Mouse (Mus musculus): ENCODE results near the gene Phf10. TPM values are rescaled to one million over a fixed set of nuclear protein-coding genes. Genes with fewer than 3 reads are reported as not detected.
"Not testable (repeated sequence)": the region's sequence is repeated elsewhere in the genome, so short reads cannot be mapped to it uniquely, and the experiment has no call there.

Phf10 gene
- 20.5 and 22.0 TPM in 2 replicates for polyA plus RNA-seq (2015; fragmentation: Nextera tagmentation; extraction: Ambion mirVana)

GRCm38 (mm10) chr17:14960951-14961556 is at the start of gene Phf10:
Gene Phf10 (minus strand): TSS chr17:14961273.
- H3K36me3 ChIP-seq (ENCODE audit: poor library complexity, severe bottlenecking); H3K9me3 ChIP-seq (replicated peaks); H3K27me3 ChIP-seq: not testable (repeated sequence)
- H3K4me1 ChIP-seq = peaks cover 13% of the 10 kb centered on the region
- H3K4me3 ChIP-seq = peak within 1 kb of the TSS; percentile 76
- peak within 1 kb of the TSS; percentile 83 for H3K9ac ChIP-seq
- peak within 1 kb of the TSS; percentile 95 for H3K4me2 ChIP-seq
- ATAC-seq = peak; percentile 79
- under 1% methylated on average over 26 of the region's 100 CpGs for WGBS
- H3K27ac ChIP-seq = peak within 1 kb of the TSS; percentile 57; the same call in 1 of the 2 replicates

- not testable (repeated sequence) for H3K4me2 ChIP-seq; H3K27ac ChIP-seq; H3K27me3 ChIP-seq; H3K9me3 ChIP-seq (replicated peaks); H3K4me3 ChIP-seq; H3K4me1 ChIP-seq; H3K9ac ChIP-seq; H3K36me3 ChIP-seq (ENCODE audit: poor library complexity, severe bottlenecking)
- no CpG with 5 or more reads among the region's 60 CpGs for WGBS
- ATAC-seq = peak; percentile 99
Measured at GRCm38 (mm10) chr17:15009706-15010413, 48.8 kb upstream of the Phf10 start, which contains the start of gene Gm3435. Gene Gm3435 (plus strand): TSS chr17:15010176.

GRCm38 (mm10) chr17:15009088-15009487 is 48.0 kb upstream of the Phf10 start:
- WGBS = no CpG with 5 or more reads among the region's 3 CpGs
- not testable (repeated sequence) for H3K4me2 ChIP-seq; H3K9ac ChIP-seq; H3K27me3 ChIP-seq; H3K9me3 ChIP-seq (replicated peaks); H3K27ac ChIP-seq; H3K4me3 ChIP-seq; H3K4me1 ChIP-seq; H3K36me3 ChIP-seq (ENCODE audit: poor library complexity, severe bottlenecking); ATAC-seq

- H3K36me3 ChIP-seq (ENCODE audit: poor library complexity, severe bottlenecking); H3K9ac ChIP-seq; ATAC-seq; H3K27ac ChIP-seq; H3K4me3 ChIP-seq; H3K4me1 ChIP-seq; H3K4me2 ChIP-seq; H3K9me3 ChIP-seq (replicated peaks); H3K27me3 ChIP-seq: not testable (repeated sequence)
- no CpG with 5 or more reads among the region's 4 CpGs for WGBS
Measured at GRCm38 (mm10) chr17:15000047-15000446, 39.0 kb upstream of the Phf10 start.

- not testable (repeated sequence) for H3K9me3 ChIP-seq (replicated peaks); H3K4me3 ChIP-seq; H3K27ac ChIP-seq; ATAC-seq; H3K36me3 ChIP-seq (ENCODE audit: poor library complexity, severe bottlenecking); H3K4me1 ChIP-seq; H3K9ac ChIP-seq; H3K27me3 ChIP-seq; H3K4me2 ChIP-seq
- WGBS = no CpG with 5 or more reads among the region's 5 CpGs
Measured at GRCm38 (mm10) chr17:14994140-14994539, 33.1 kb upstream of the Phf10 start.

- WGBS = no CpG with 5 or more reads among the region's 47 CpGs
- H3K4me3 ChIP-seq, H3K27ac ChIP-seq: not testable (repeated sequence)
Measured at GRCm38 (mm10) chr17:14993139-14993832, 32.2 kb upstream of the Phf10 start.

GRCm38 (mm10) chr17:14992522-14993138 is 31.6 kb upstream of the Phf10 start:
- H3K4me3 ChIP-seq; H3K36me3 ChIP-seq (ENCODE audit: poor library complexity, severe bottlenecking); H3K4me1 ChIP-seq; H3K27me3 ChIP-seq; H3K4me2 ChIP-seq; H3K27ac ChIP-seq; H3K9ac ChIP-seq; H3K9me3 ChIP-seq (replicated peaks): not testable (repeated sequence)
- no CpG with 5 or more reads among the region's 98 CpGs for WGBS
- peak; percentile 74 for ATAC-seq

More at GRCm38 (mm10) chr17:14993139-14993832, 32.2 kb upstream of the Phf10 start:
- H3K9ac ChIP-seq; H3K9me3 ChIP-seq (replicated peaks); H3K36me3 ChIP-seq (ENCODE audit: poor library complexity, severe bottlenecking); H3K4me1 ChIP-seq; H3K4me2 ChIP-seq; H3K27me3 ChIP-seq: not testable (repeated sequence)
- peak; percentile 92 for ATAC-seq

- not testable (repeated sequence) for H3K4me3 ChIP-seq; H3K9me3 ChIP-seq (replicated peaks); H3K4me1 ChIP-seq; H3K4me2 ChIP-seq; H3K27ac ChIP-seq; ATAC-seq; H3K36me3 ChIP-seq (ENCODE audit: poor library complexity, severe bottlenecking); H3K9ac ChIP-seq; H3K27me3 ChIP-seq
- WGBS = 68% methylated on average over 4 of the region's 5 CpGs
Measured at GRCm38 (mm10) chr17:14990116-14990702, 29.1 kb upstream of the Phf10 start.

- not testable (repeated sequence) for H3K27me3 ChIP-seq
- peak within 1 kb of the TSS; percentile 30; the same call in 1 of the 2 replicates for H3K4me2 ChIP-seq
Measured at GRCm38 (mm10) chr17:14978362-14979038, 17.4 kb upstream of the Phf10 start, which contains the start of the genes 9030025P20Rik and Gm3417. Gene 9030025P20Rik (plus strand): TSS chr17:14978468. Gene Gm3417 (minus strand): TSS chr17:14978790.

GRCm38 (mm10) chr17:14977718-14978361 is 16.8 kb upstream of the Phf10 start:
- H3K27me3 ChIP-seq; H3K36me3 ChIP-seq (ENCODE audit: poor library complexity, severe bottlenecking); ATAC-seq; H3K27ac ChIP-seq; H3K4me3 ChIP-seq; H3K9ac ChIP-seq; H3K4me1 ChIP-seq; H3K9me3 ChIP-seq (replicated peaks): not testable (repeated sequence)
- H3K4me2 ChIP-seq = peak overlapping the region; percentile 30; the same call in 1 of the 2 replicates
- WGBS = 5% methylated on average over 4 of the region's 7 CpGs

More at GRCm38 (mm10) chr17:14978362-14979038, 17.4 kb upstream of the Phf10 start, which contains the start of the genes 9030025P20Rik and Gm3417:
- not testable (repeated sequence) for H3K9me3 ChIP-seq (replicated peaks); H3K4me3 ChIP-seq; H3K36me3 ChIP-seq (ENCODE audit: poor library complexity, severe bottlenecking); H3K4me1 ChIP-seq; H3K27ac ChIP-seq; H3K9ac ChIP-seq
- no CpG with 5 or more reads among the region's 60 CpGs for WGBS
- peak; percentile 99 for ATAC-seq

GRCm38 (mm10) chr17:14968373-14968913 is 7.4 kb upstream of the Phf10 start:
- no CpG with 5 or more reads among the region's 6 CpGs for WGBS
- H3K36me3 ChIP-seq (ENCODE audit: poor library complexity, severe bottlenecking); H3K9ac ChIP-seq; H3K9me3 ChIP-seq (replicated peaks); H3K4me1 ChIP-seq; H3K27ac ChIP-seq; H3K4me2 ChIP-seq; H3K4me3 ChIP-seq; H3K27me3 ChIP-seq; ATAC-seq: not testable (repeated sequence)

All from forebrain, embryonic 13.5 days (tissue).